Mouse (Mus musculus): ENCODE data around the gene Gm11938. TPM values are rescaled to one million over a fixed set of nuclear protein-coding genes. Genes with fewer than 3 reads are reported as not detected.
"Not testable (repeated sequence)": the region's sequence is repeated elsewhere in the genome, so short reads cannot be mapped to it uniquely, and the experiment has no call there.

Gm11938 gene
- not detected in 2 replicates for total RNA-seq (2015; ENCODE audit: low replicate concordance)
- total RNA-seq (2017; ENCODE audit: low replicate concordance): not detected in 2 replicates

DNA sequence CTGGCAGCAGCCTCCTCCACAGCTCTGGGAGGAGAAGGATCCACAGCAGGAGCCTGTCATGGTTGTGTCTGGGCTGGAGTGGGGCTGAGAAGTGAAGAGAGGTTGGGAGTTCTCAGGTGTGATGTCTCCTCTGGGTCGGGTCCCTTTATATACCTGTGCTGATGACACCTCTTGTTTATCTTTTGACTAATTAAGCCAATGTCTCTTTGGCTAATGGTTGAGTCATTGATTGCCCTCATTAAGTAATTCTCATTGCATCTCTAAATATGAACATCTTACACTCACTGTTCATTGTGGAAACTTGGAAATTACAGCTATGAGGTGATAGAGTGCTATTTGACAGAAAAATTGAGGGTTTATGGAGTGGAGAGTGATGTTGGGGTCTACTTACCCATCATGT, at the start of gene Gm11938:
Gene Gm11938 (minus strand): TSS at position 101 of the 400 bp plus-strand sequence.
- ATAC-seq (replicated peaks; ENCODE audit: low FRiP score, poor library complexity, severe bottlenecking): not testable (repeated sequence)

DNA sequence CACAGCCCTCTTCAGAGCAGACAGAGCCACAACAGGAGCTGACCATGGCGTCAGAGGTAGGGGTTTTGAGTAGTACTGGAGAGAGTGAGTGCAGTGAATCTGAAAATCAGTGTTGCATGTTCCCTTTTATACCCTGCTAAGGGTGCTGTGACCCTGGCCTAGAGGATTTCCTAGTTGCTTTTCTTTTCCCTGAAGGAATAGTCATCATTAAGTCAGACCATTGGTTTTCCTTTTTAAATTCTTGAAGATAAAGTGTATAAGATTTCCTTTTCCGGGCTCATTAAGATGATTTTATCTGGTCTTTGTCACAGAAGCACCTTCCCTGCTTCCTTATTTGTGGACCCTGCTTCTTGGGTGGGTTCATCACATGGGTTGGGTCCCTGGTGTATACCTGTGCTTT, 47.0 kb upstream of the Gm11938 start, which contains the start of gene Gm11555:
Gene Gm11555 (minus strand): TSS at position 101 of the 400 bp plus-strand sequence.
- no peak for ATAC-seq (replicated peaks; ENCODE audit: low FRiP score, poor library complexity, severe bottlenecking)

DNA sequence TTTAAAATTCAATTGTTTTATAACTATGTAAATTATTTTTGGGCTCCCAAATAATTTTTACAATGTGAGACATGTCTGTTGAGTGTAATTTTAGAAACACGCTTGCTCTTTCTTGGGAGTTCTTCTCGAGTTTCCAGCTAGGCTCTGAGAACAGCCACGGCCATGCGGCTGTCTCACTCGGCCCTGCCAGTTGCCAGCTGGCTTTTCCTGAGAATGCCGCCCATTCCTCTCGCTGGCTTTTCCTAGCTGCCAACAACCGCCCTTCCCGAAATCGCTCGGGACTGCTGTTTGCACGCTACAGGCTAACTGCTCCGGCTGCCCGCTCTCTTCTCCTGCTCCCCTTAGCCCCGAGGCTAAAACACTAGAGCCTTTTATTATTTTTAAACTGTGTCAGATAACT, 43.3 kb upstream of the Gm11938 start:
- ATAC-seq (replicated peaks; ENCODE audit: low FRiP score, poor library complexity, severe bottlenecking): no peak

DNA sequence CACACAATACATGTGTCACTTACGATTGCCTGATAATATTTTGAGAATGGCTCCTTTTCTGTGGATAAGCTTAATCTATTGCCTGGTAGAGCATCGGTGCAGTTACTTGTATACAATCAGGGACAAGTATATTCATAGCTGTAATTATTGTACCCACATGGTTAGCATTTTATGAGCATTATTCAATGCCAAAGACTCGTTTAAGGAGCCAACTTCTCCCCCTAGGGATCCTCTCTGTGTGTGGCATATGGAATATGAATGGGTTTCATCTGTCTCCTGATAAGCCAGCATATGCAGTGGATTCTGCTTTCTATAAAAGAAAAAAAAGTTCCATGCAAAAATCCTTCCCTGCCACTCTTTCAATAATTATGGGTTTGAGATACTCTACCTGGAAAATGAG, 41.2 kb upstream of the Gm11938 start:
- ATAC-seq (replicated peaks; ENCODE audit: low FRiP score, poor library complexity, severe bottlenecking): no peak

DNA sequence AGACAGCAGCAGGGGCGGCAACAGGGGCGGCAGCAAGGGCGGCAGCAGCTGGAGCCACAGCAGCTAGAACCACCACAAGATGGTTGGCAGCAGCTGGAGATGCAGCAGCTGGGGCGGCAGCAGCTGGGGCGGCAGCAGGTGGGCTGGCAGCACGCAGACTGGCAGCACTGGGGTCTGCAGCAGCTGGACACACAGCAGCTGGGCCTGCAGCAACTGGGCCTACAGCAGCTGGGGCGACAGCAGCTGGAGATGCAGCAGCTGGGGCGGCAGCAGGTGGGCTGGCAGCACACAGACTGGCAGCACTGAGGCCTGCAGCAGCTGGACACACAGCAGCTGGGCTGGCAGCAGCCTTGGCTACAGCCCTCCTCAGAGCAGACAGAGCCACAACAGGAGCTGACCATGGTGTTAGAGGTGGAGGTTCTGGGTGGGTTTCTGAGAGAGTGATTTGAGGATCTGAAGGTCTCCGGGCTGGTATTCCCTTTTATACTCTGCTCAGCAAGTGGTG, 40.6 kb upstream of the Gm11938 start, which contains the start of gene Krtap4-7:
Gene Krtap4-7 (minus strand): TSS at position 455 of the 505 bp plus-strand sequence.
- ATAC-seq (replicated peaks; ENCODE audit: low FRiP score, poor library complexity, severe bottlenecking): not testable (repeated sequence)

DNA sequence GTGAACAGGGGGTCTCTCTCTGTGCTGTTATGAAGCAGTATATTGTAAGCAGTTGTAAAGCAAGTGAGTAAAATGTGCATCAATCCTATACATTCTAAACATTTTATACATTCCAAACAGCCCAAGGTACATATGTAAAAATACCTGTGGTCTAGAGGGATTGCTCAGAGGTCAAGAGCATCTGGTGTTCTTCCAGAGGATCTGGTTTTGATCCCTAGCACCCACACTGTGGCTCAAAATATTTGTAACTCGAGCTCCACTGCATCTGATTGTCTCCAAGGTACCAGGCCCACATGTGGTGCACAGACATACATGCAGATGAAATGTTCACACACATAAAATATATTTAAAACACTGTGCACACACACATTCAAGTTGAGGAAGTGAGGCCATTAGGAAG, 37.8 kb upstream of the Gm11938 start:
- ATAC-seq (replicated peaks; ENCODE audit: low FRiP score, poor library complexity, severe bottlenecking): no peak

DNA sequence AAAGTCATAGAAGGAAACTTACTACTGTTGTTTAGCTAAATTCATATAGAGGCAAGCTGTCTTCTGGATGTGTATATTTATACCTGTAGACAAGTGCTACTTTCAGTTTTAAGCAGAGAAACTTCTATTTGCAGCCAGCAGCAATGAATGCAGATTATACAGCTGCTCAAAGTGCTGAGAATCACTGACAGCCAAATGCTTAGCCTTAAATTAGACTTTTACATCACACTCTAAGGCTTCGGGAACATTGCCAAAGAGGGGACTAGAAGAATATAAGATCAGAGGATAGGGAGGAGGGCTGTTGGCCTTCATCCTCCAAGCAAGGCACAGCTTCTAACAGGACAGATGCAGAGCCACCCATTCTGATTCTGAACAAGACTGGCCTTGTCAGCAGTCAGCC, 34.0 kb upstream of the Gm11938 start:
- ATAC-seq (replicated peaks; ENCODE audit: low FRiP score, poor library complexity, severe bottlenecking): no peak

DNA sequence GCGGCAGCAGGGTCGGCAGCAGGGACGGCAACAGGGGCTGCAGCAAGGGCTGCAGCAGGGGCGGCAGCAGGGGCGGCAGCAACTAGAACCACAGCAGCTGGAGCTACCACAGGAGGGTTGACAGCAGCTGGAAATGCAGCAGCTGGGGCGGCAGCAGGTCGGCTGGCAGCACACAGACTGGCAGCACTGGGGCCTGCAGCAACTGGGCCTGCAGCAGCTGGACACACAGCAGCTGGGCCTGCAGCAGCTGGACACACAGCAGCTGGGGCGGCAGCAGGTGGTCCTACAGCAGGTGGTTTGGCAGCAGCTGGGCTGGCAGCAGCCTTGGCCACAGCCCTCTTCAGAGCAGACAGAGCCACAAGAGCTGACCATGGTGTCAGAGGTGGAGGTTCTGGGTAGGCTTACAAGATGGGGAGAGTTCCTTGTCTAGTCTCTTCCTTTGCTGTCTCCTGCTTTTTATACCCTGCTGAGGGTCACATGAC, 31.6 kb upstream of the Gm11938 start, which contains the start of gene Krtap4-2:
Gene Krtap4-2 (minus strand): TSS at position 432 of the 482 bp plus-strand sequence.
- no peak for ATAC-seq (replicated peaks; ENCODE audit: low FRiP score, poor library complexity, severe bottlenecking)

DNA sequence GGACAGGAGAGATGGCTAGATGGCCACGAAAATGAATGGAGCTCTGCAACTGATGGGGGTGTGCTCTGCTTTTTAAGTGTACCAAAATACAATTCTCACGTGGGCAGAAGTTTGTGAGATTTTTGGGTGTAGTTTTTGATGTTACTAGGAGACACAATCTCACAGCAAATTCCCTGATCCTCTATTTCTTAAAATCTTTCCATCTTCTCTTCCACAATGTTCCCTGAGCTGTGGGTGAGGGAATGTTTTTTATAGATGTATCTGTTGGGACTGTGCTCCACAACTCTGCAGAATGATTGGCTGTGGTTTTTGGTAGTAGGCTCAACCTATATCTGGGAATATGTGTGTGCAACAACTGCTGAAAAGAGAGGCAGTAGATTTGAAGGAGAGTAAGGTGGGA, 30.2 kb upstream of the Gm11938 start:
- no peak for ATAC-seq (replicated peaks; ENCODE audit: low FRiP score, poor library complexity, severe bottlenecking)

DNA sequence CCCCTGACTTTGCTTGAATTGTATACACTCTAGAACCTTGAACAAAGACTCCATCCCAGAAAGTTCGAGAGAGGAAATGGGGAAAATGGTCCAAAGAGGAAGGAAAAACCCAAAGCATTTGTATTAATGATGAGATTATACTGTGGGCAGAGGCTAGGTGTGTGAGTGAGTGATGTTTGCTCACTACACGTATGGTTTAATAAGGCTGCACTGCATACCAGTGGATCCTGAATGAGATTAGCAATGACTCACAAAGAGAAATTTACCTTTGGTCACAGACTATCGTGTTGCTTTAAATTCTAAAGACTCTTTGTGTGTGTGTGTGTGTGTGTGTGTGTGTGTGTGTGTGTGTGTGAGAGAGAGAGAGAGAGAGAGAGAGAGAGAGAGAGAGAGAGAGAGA, 27.8 kb upstream of the Gm11938 start:
- no peak for ATAC-seq (replicated peaks; ENCODE audit: low FRiP score, poor library complexity, severe bottlenecking)

DNA sequence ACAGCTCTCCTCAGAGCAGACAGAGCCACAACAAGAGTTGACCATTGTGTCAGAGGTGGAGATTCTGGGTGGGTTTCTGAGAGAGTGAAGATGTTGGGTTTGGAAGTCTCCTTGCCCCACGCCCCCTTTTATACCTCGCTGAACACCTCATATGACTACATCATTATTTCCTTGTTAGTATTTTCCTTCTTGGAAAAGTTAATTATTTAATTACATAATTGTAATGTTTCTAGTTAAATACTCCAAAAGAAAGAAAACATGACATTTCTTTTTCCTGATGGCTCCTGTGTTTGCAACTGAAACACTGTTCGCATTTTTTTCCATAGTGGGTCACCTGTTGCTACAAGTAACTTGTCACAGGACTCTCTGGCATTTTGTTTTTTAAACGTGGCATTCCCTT, 25.0 kb upstream of the Gm11938 start, which contains the start of gene Krtap4-1:
Gene Krtap4-1 (minus strand): TSS at position 101 of the 400 bp plus-strand sequence.
- no peak for ATAC-seq (replicated peaks; ENCODE audit: low FRiP score, poor library complexity, severe bottlenecking)

DNA sequence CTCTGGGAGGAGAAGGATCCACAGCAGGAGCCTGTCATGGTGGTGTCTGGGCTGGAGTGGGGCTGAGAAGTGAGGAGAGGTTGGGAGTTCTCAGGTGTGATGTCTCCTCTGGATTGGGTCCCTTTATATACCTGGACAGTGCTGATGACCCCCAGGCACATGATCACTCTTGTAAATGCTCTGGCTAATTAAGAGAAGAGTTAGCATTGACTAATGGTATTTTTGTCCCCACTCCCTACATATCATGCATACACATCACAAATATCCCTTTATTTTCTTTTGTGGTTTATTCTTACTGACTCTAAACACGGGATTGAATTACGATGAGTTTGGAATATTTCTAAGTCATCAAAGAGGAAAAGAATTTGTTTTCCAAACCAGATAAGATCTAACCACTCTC, 17.2 kb upstream of the Gm11938 start, which contains the start of gene Gm11562:
Gene Gm11562 (minus strand): TSS at position 101 of the 400 bp plus-strand sequence.
- ATAC-seq (replicated peaks; ENCODE audit: low FRiP score, poor library complexity, severe bottlenecking): no peak

DNA sequence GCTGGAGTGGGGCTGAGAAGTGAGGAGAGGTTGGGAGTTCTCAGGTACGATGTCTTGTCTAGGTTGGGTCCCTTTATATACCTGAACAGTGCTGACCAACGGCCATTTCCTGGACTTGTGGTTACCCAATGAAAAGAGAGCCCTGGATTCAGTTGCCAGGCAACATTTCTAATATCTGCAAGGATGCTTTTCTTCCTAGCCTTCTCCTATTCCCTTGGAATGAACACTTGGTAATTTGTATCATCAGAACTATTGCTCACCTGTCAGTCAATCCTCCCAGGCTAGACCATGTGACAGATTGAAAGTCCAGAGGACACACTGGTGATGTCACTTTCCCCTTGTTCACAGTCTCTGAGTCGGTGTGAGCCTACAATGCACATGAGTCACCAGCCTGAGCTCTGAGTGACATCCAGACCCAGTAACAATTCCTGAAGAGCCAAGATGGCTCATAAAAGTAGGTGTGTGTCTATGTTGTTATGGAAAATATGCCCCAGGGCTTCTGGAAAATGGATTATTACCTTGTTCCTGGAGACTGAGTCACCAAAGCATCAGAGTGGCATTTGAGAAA, 11.8 kb upstream of the Gm11938 start, which contains the start of gene Krtap2-4:
Gene Krtap2-4 (minus strand): TSS at position 51 of the 568 bp plus-strand sequence.
- no peak for ATAC-seq (replicated peaks; ENCODE audit: low FRiP score, poor library complexity, severe bottlenecking)

DNA sequence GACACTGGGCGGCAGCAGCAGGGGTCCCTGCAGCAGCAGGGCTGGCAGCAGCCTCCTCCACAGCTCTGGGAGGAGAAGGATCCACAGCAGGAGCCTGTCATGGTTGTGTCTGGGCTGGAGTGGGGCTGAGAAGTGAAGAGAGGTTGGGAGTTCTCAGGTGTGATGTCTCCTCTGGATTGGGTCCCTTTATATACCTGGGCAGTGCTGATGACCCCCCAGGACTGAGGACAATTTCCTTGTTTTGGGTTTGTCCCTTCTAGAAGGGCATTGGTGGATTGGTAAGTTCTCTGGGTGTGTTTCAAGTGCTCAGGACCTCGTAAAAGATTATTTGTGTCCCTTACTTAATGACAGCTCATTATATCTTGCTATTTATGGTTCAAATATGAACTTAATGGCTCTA, 7.0 kb upstream of the Gm11938 start, which contains the start of gene Gm11937:
Gene Gm11937 (minus strand): TSS at position 101 of the 400 bp plus-strand sequence.
- not testable (repeated sequence) for ATAC-seq (replicated peaks; ENCODE audit: low FRiP score, poor library complexity, severe bottlenecking)

DNA sequence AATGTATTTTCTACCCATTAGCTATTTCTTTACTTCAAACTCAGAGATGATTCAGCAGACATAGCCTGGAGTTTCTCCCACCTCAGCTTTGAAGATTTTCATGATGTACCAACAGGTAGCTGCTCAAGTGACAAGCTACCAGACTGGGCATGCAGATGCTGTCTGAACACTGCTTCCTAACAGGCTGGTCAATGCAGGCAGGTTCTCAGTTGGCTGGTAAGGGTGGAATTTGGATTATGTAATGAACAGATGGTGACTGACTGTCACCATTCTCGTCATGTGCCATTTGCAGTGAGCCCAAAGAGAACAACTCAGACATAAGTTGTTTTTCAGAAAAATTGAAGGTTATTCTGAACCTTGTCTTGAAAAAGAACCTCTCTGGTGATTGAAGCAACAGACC, 6.0 kb upstream of the Gm11938 start:
- no peak for ATAC-seq (replicated peaks; ENCODE audit: low FRiP score, poor library complexity, severe bottlenecking)

DNA sequence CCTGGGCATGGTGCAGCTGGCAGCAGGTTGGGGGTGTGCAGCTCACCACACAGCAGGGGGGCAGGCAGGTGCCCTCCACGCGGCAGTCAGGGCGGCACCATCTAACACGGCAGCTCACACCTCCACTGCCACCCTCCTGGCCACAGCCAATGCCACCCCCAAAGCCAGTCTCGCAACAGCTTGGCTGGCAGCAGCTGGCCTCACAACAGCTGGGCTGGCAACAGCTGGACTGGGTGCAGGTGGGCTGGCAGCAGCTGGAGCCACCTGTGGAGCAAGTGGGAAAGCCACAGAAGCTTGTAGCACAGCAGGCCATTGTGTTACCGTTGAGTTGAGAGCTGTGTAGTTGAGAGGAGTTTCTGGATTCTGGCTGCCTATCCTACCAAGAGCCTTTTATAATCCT, 5.4 kb downstream of the Gm11938 start, which contains the start of gene Krtap9-3:
Gene Krtap9-3 (minus strand): TSS at position 364 of the 400 bp plus-strand sequence.
- ATAC-seq (replicated peaks; ENCODE audit: low FRiP score, poor library complexity, severe bottlenecking): not testable (repeated sequence)

DNA sequence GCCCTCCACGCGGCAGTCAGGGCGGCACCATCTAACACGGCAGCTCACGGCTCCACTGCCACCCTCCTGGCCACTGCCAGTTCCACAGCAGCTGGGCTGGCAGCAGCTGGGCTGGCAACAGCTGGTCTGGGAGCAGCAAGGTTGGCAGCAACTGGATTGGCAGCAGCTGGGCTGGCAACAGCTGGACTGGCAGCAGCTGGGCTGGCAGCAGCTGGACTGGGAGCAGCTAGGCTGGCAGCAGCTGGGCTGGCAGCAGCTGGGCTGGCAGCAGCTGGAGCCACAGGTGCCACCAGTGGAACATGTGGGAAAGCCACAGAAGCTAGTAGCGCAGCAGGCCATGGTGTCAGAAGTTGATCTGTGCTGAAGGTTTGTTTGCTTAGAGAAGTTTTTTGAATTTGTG, 12.1 kb downstream of the Gm11938 start, which contains the start of gene Krtap1-3:
Gene Krtap1-3 (minus strand): TSS at position 359 of the 400 bp plus-strand sequence.
- ATAC-seq (replicated peaks; ENCODE audit: low FRiP score, poor library complexity, severe bottlenecking): no peak

DNA sequence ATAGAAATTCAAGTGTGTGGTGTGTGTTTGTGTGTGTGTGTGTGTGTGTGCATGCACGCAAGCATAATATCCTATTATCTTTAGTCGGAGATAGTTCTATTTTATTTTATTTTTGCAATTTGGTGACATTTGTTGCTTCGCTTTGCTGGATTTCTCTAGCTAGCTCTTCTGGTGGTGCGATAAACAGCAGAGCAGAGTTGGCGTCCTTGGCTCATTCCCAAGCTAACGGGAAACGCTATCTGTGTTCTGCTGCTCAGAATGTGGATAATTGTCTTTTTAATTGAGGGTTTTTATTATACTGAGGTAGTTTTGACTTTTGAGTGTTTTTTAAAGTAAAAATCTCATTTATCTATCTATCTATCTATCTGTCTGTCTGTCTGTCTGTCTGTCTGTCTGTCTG, 18.0 kb downstream of the Gm11938 start:
- no peak for ATAC-seq (replicated peaks; ENCODE audit: low FRiP score, poor library complexity, severe bottlenecking)

DNA sequence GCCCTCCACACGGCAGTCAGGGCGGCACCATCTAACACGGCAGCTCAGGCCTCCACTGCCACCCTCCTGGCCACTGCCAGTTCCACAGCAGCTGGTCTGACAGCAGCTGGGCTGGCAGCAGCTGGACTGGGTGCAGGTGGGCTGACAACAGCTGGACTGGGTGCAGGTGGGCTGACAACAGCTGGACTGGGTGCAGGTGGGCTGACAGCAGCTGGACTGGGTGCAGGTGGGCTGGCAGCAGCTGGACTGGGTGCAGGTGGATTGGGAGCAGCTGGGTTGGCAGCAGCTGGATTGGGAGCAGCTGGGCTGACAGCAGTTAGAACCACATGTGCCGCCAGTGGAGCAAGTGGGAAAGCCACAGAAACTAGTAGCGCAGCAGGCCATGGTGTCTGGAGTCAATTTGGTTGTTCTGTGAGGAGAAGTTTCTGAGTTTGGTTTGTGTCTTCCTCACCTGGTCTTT, 19.8 kb downstream of the Gm11938 start, which contains the start of gene Krtap1-4:
Gene Krtap1-4 (minus strand): TSS at position 410 of the 460 bp plus-strand sequence.
- ATAC-seq (replicated peaks; ENCODE audit: low FRiP score, poor library complexity, severe bottlenecking): no peak

DNA sequence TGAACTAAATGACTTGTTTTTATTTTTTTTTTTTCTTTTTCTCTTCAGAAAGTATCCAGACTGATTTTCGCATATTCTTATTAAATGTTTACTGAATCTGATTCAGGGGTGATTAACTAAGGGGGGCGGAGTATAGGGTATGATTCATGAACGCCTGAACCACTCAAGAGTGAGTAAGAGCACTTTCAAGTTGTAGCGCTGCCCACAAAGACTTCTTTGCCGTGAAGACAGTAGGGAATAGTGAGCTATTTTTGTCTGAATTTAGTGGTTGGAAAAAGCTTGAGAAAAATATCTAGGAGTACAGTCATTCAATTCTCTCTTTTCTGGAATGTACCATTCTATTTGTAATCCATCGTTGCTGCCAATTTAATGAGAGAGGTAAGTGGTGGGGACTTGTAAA, 21.5 kb downstream of the Gm11938 start:
- no peak for ATAC-seq (replicated peaks; ENCODE audit: low FRiP score, poor library complexity, severe bottlenecking)

DNA sequence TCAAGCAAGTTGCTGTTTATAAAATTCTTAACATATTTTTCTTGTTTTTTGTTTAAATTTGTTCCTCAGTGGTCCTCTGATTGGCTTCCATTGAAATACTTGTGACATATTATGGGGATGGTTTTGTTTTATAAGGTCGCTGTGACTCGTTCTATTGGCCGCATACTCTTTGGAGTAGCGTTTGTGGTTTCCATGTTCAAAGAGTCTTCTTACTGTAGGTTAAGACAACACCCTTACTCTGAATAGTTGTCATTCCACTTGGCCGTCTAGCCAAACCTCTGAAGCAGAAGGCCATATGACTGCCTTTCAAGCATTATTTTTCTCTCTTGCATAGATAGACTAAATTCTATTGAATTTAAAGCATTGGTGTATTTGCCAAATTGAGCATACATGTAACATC, 22.1 kb downstream of the Gm11938 start:
- ATAC-seq (replicated peaks; ENCODE audit: low FRiP score, poor library complexity, severe bottlenecking): no peak

Data from erythroid progenitor cell, adult 5-6 weeks (primary cell).